Mouse (Mus musculus) NIH3T3 (cell line): ENCODE results near the gene Hist1h2ai.

Experiments
- DNase-seq: peaks from one replicate; pipeline ENCODE4 v3.0.0-alpha.2; 2012; ENCODE audit warnings: low read depth

Hist1h2ai gene

DNA sequence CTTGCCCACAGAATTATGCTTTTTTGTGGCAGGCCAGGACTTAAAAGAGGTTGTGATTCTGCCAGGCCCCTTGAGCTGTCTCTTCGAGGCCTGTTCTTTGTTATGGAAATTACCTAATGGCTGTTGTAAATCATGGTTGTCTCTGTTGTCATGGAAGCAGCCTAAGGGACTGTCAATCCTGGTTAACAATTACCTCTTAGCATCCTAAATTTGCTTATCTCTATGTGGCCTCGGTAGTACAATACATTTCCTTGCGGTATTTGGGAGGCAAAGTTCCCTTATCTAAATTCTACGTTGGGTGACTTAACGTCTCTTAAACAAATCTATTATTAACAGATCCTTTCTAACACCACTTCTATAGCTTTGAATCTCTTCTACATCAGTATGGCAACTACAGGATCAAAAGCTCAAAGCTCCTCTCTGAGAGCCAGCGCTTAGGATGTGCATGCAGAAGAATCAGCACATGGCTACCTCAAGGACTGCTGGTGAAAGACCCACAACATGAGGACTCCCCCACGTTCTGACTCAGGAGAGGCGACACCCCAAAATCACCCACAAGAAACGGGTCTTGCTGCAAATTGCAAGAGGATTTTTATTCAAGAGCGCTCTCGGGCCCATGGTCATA lies 11.8 kb downstream of the Hist1h2ai start:
- DNase-seq = no peak

DNA sequence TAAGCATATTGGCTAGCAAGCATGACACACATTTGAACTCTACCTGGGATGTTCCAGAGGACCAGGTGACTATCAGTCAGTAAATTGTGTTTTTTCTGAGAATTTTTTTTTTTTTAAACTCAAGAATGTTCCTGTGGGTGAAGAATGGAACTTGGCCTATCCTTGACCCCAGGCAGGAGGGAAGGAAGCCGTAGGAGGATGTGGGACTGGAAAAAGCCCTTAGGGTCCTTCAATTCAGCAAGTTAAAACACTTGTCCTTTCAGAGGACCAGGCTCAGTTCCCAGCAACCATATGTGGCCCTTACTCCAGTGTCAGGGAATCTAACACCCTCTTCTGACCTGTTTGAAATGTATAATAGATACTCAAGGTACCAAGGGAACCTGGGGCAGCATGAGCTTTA lies 13.3 kb downstream of the Hist1h2ai start:
- DNase-seq = no peak

GRCm38 (mm10) chr13:21733466-21733865 lies 17.2 kb downstream of the Hist1h2ai start:
- DNase-seq = peak; percentile 17

- peak; percentile 91 for DNase-seq
Observed at GRCm38 (mm10) chr13:21734010-21734905, 18.0 kb downstream of the Hist1h2ai start.

DNA sequence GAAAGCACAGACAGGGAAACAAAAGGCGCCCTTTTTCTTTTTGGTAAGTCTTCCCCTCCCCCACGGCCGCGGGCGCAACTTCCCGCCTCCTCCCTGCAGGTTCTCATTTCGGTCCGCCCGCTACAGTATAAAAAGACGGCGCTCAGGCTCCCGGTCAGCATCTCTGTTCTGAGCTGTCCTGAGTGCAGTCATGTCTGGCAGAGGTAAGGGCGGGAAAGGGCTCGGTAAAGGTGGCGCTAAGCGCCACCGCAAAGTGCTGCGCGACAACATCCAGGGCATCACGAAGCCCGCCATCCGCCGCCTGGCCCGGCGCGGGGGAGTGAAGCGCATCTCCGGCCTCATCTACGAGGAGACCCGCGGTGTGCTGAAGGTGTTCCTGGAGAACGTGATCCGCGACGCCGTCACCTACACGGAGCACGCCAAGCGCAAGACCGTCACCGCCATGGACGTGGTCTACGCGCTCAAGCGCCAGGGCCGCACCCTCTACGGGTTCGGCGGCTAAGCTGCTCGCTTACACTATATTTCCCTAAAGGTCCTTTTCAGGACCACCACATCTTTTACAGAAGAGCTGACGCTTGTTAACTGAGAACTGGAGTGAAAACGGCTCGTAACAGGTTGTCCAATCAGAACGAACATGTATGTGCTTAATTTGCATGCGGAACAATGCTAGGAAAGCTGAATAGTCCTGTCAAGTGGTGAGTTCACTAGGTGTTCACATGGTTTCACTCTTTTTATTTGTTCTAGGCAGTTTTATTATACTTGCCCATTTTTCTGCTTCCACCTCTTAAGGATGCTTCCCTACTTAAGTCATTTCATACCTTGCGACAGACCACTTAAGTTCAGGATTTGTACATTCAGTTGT lies 18.9 kb downstream of the Hist1h2ai start, which contains the start of gene Hist1h4j:
Gene Hist1h4j, plus strand, starts transcription at position 159 of the 862 bp plus-strand sequence.
- DNase-seq = peak; percentile 86

GRCm38 (mm10) chr13:21745006-21745405 lies 28.8 kb downstream of the Hist1h2ai start:
- no peak for DNase-seq

GRCm38 (mm10) chr13:21749387-21750158 lies 33.4 kb downstream of the Hist1h2ai start:
- DNase-seq = peak; percentile 26

DNA sequence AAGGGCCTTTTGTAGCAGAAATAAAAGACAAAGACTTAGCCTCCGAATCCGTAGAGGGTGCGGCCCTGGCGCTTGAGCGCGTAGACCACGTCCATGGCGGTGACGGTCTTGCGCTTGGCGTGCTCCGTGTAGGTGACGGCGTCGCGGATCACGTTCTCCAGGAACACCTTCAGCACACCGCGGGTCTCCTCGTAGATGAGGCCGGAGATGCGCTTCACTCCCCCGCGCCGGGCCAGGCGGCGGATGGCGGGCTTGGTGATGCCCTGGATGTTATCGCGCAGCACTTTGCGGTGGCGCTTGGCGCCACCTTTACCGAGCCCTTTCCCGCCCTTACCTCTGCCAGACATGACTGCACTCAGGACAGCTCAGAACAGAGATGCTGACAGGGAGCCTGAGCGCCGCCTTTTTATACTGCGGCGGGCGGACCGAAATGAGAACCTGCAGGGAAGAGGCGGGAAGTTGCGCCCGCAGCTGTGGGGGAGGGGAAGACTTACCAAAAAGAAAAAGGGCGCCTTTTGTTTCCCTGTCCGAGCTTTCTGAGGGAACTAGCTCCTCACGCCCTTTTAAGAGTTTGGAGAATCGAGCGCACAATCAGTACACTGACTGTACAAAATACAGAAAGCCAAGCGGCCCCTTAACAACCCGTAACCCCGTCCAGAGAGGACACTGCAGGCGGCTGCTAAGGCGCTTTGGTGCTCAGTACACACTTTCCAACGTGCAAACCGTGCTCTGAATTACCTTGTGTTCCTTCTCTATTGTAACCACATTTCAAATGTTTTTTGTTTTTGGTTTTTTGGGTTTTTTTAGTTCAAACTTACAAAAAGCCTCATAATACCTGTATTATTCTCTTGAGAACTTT lies 34.2 kb downstream of the Hist1h2ai start, which contains the start of gene Hist1h4k:
Gene Hist1h4k, minus strand, starts transcription at position 347 of the 859 bp plus-strand sequence.
- peak; percentile 91 for DNase-seq

GRCm38 (mm10) chr13:21751417-21751816 lies 35.2 kb downstream of the Hist1h2ai start:
- no peak for DNase-seq

- no peak for DNase-seq
Observed at GRCm38 (mm10) chr13:21751827-21752226, 35.6 kb downstream of the Hist1h2ai start.

- DNase-seq = no peak
Observed at GRCm38 (mm10) chr13:21752356-21752755, 36.1 kb downstream of the Hist1h2ai start.

- DNase-seq = peak; percentile 13
Observed at GRCm38 (mm10) chr13:21753051-21753523, 36.9 kb downstream of the Hist1h2ai start.

- peak; percentile 83 for DNase-seq
Observed at GRCm38 (mm10) chr13:21753524-21754285, 37.5 kb downstream of the Hist1h2ai start, which contains the start of the genes Hist1h2ak and Hist1h2bn. TSS of gene Hist1h2ak (minus strand) at chr13:21753827. TSS of gene Hist1h2bn (plus strand) at chr13:21754123.

GRCm38 (mm10) chr13:21754294-21755001 lies 38.2 kb downstream of the Hist1h2ai start:
- peak; percentile 44 for DNase-seq

- no peak for DNase-seq
Observed at GRCm38 (mm10) chr13:21755707-21756106, 39.5 kb downstream of the Hist1h2ai start.
